Mouse (Mus musculus) kidney, adult 2 months (tissue): ENCODE data around the gene Uox.

Source experiments
- CTCF ChIP-seq: fragments of 200-500 bp; conservative IDR thresholded peaks from 2 replicates; pipeline ENCODE4 v1.5.1; 2011; ENCODE audit warnings: low read depth, mild to moderate bottlenecking, control low read depth, low read length, moderate library complexity, mixed read lengths; ENCODE audit not compliant: insufficient read depth, insufficient read length
- POLR2A ChIP-seq: fragments of 200-500 bp; IDR thresholded peaks from one replicate; pipeline ENCODE4 v1.6.1; 2011; ENCODE audit warnings: low read depth, low read length, control low read depth

GRCm38 (mm10) chr3:146611821-146612220, 41.6 kb downstream of the Uox start:
- TF ChIP-seq CTCF (no peak), POLR2A (no peak)
